Mouse (Mus musculus) midbrain, postnatal 0 days (tissue): ENCODE measurements at regions not wholly inside any gene's neighbourhood (a gene's known extent, or its start where the extent isn't known, plus 50 kb on each side); places are given as distances from the start of the nearest gene placed in this dataset.

Experiments used
- ATAC-seq: fragments of 200-750 bp; cut with Nextera tagmentation; 2 replicates; pipeline ENCODE4 v1.8.0; 2017; ENCODE audit warnings: moderate number of reproducible peaks, mild to moderate bottlenecking, moderate TSS enrichment, moderate library complexity; ENCODE audit not compliant: low FRiP score
- DNase-seq: peaks from one replicate; pipeline ENCODE4 v3.0.0-alpha.2; 2015; ENCODE audit warnings: low spot score
- H3K27ac ChIP-seq: fragments of 300-500 bp; sonication (generic); 2 replicates; pipeline ENCODE4 v1.5.1; 2014; ENCODE audit warnings: low read depth, mild to moderate bottlenecking, low read length, mixed read lengths
- H3K27me3 ChIP-seq: fragments of 300-500 bp; sonication (generic); 2 replicates; pipeline ENCODE4 v1.6.1; 2014; ENCODE audit warnings: low read length, control low read depth, mixed read lengths; ENCODE audit not compliant: insufficient read depth
- H3K36me3 ChIP-seq: fragments of 300-500 bp; sonication (generic); 2 replicates; pipeline ENCODE4 v1.6.1; 2014; ENCODE audit warnings: low read length, control low read depth, mixed read lengths; ENCODE audit not compliant: insufficient read depth
- H3K4me1 ChIP-seq: fragments of 300-500 bp; sonication (generic); 2 replicates; pipeline ENCODE4 v1.6.1; 2014; ENCODE audit warnings: mild to moderate bottlenecking, control low read depth, antibody characterized with exemption, low read length, mixed read lengths; ENCODE audit not compliant: insufficient read depth
- H3K4me2 ChIP-seq: fragments of 300-500 bp; sonication (generic); 2 replicates; pipeline ENCODE4 v1.6.1; 2014; ENCODE audit warnings: low read depth, mild to moderate bottlenecking, low read length, mixed read lengths; ENCODE audit not compliant: poor library complexity, severe bottlenecking
- H3K4me3 ChIP-seq: fragments of 300-500 bp; sonication (generic); 2 replicates; pipeline ENCODE4 v1.5.1; 2014; ENCODE audit warnings: low read depth, mild to moderate bottlenecking, low read length, moderate library complexity
- H3K9ac ChIP-seq: fragments of 300-500 bp; sonication (generic); replicated peaks from 2 replicates; pipeline ENCODE4 v1.6.1; 2014; ENCODE audit warnings: mild to moderate bottlenecking, low read length, moderate library complexity, mixed read lengths; ENCODE audit not compliant: poor library complexity, severe bottlenecking
- H3K9me3 ChIP-seq: fragments of 300-500 bp; sonication (generic); 2 replicates; pipeline ENCODE4 v1.6.1; 2016; ENCODE audit warnings: low read length, control low read depth
- CTCF ChIP-seq: IDR thresholded peaks from 2 replicates; pipeline ENCODE4 v1.5.1; 2016; ENCODE audit warnings: antibody characterized with exemption, mild to moderate bottlenecking
- WGBS: fragments of 180-500 bp; shearing (Covaris S2); extraction: QIAGEN DNeasy Blood & Tissue Kit; methylation state at CpG from one replicate; pipeline ENCODE4 v1.1.7; 2014; 5-methylcytosine and 5-hydroxymethylcytosine counted together

GRCm38 (mm10) chr15:64532260-64533120, 285.0 kb upstream of the Gm21798 start:
- DNase-seq (no peak), ATAC-seq (no peak)
- Histone ChIP-seq H3K9ac (no peak overlapping the region), H3K27me3 (no peaks in the 10 kb centered on the region), H3K36me3 (no peaks in the 10 kb centered on the region), H3K4me1 (no peaks in the 10 kb centered on the region), H3K4me3 (no peak overlapping the region), H3K9me3 (no peaks in the 10 kb centered on the region), H3K4me2 (no peak overlapping the region), H3K27ac (no peak overlapping the region)
- no peak for TF ChIP-seq CTCF
- 71% methylated on average over 6 of the region's 6 CpGs for WGBS

GRCm38 (mm10) chr15:64533169-64533795, 284.2 kb upstream of the Gm21798 start:
- no peaks in the 10 kb centered on the region for H3K36me3 ChIP-seq
- peak; percentile 47 for DNase-seq
- no peak for ATAC-seq

GRCm38 (mm10) chr15:64534166-64534565, 283.3 kb upstream of the Gm21798 start:
- Histone ChIP-seq H3K9me3 (no peaks in the 10 kb centered on the region), H3K36me3 (no peaks in the 10 kb centered on the region), H3K4me2 (no peak overlapping the region), H3K4me3 (no peak overlapping the region), H3K27ac (no peak overlapping the region), H3K4me1 (no peaks in the 10 kb centered on the region), H3K27me3 (no peaks in the 10 kb centered on the region), H3K9ac (no peak overlapping the region)
- DNase-seq (no peak), ATAC-seq (no peak)
- TF ChIP-seq CTCF, result no peak
- WGBS, result 65% methylated on average over 6 of the region's 6 CpGs

More at GRCm38 (mm10) chr15:64533169-64533795, 284.2 kb upstream of the Gm21798 start:
- no peaks in the 10 kb centered on the region for H3K27me3 ChIP-seq
- no peak overlapping the region for H3K9ac ChIP-seq
- WGBS, result 67% methylated on average over 2 of the region's 2 CpGs
- TF ChIP-seq CTCF, result no peak
- no peak overlapping the region for H3K4me3 ChIP-seq
- H3K4me2 ChIP-seq, result no peak overlapping the region
- H3K9me3 ChIP-seq, result no peaks in the 10 kb centered on the region
- no peaks in the 10 kb centered on the region for H3K4me1 ChIP-seq
- no peak overlapping the region for H3K27ac ChIP-seq

- Histone ChIP-seq H3K27me3 (no peaks in the 10 kb centered on the region), H3K36me3 (no peaks in the 10 kb centered on the region), H3K4me3 (no peak overlapping the region), H3K4me2 (no peak overlapping the region), H3K9me3 (no peaks in the 10 kb centered on the region), H3K27ac (no peak overlapping the region), H3K9ac (no peak overlapping the region), H3K4me1 (no peaks in the 10 kb centered on the region)
- ATAC-seq (no peak), DNase-seq (no peak)
- WGBS, result 90% methylated on average over 2 of the region's 2 CpGs
- TF ChIP-seq CTCF, result no peak
These were observed 282.3 kb upstream of the Gm21798 start for GRCm38 (mm10) chr15:64535160-64535559.

GRCm38 (mm10) chr15:64541395-64541794, 276.1 kb upstream of the Gm21798 start:
- WGBS, result 79% methylated on average over 3 of the region's 3 CpGs
- Histone ChIP-seq H3K36me3 (no peaks in the 10 kb centered on the region), H3K27ac (no peak overlapping the region), H3K4me2 (no peak overlapping the region), H3K9ac (no peak overlapping the region), H3K4me3 (no peak overlapping the region), H3K4me1 (no peaks in the 10 kb centered on the region), H3K27me3 (no peaks in the 10 kb centered on the region), H3K9me3 (no peaks in the 10 kb centered on the region)
- ATAC-seq (no peak), DNase-seq (no peak)
- TF ChIP-seq CTCF, result no peak

- DNase-seq (no peak), ATAC-seq (no peak)
- H3K4me3 ChIP-seq, result no peak overlapping the region
- no peaks in the 10 kb centered on the region for H3K9me3 ChIP-seq
- no peaks in the 10 kb centered on the region for H3K27me3 ChIP-seq
- no peaks in the 10 kb centered on the region for H3K36me3 ChIP-seq
- no peak overlapping the region for H3K9ac ChIP-seq
- no peak for TF ChIP-seq CTCF
- 84% methylated on average over 8 of the region's 8 CpGs for WGBS
- no peak overlapping the region for H3K27ac ChIP-seq
- no peaks in the 10 kb centered on the region for H3K4me1 ChIP-seq
- no peak overlapping the region for H3K4me2 ChIP-seq
These were observed 275.1 kb upstream of the Gm21798 start for GRCm38 (mm10) chr15:64542250-64542901.
